Mouse (Mus musculus) CH12.LX (cell line): ENCODE data around the gene Entpd5. TPM values are rescaled to one million over a fixed set of nuclear protein-coding genes. Genes with fewer than 3 reads are reported as not detected.
A peak's percentile ranks its signal among the peaks of the same experiment; 100 is the strongest.

Experiments used
- DNase-seq: peaks from one replicate; pipeline ENCODE4 v3.0.0-alpha.2; 2013; ENCODE audit errors: extremely low read depth
- H3K27ac ChIP-seq: 2 replicates; pipeline ENCODE4 v1.5.1; 2012; ENCODE audit warnings: low read depth, mild to moderate bottlenecking, control low read depth, moderate library complexity; ENCODE audit not compliant: insufficient read depth
- H3K27me3 ChIP-seq: replicated peaks from 2 replicates; pipeline ENCODE3; 2012; ENCODE audit warnings: inconsistent platforms
- H3K36me3 ChIP-seq, 2 experiments: replicated peaks in 1 of 2; 2 replicates each; pipeline versions ENCODE3 to v1.6.1; 2012; ENCODE audit warnings: inconsistent platforms in 1 of 2, low read length in 1 of 2, mild to moderate bottlenecking in 1 of 2, mixed read lengths in 1 of 2, moderate library complexity in 1 of 2; ENCODE audit not compliant: control insufficient read depth in 1 of 2, insufficient read depth in 1 of 2
- H3K4me1 ChIP-seq, 2 experiments: 2 replicates each; pipeline ENCODE4 v1.6.1; 2012; ENCODE audit warnings: inconsistent platforms in 1 of 2, moderate library complexity in 1 of 2; ENCODE audit not compliant: insufficient read depth in 2 of 2, control insufficient read depth in 1 of 2
- H3K4me2 ChIP-seq: 2 replicates; pipeline ENCODE4 v1.6.1; 2012; ENCODE audit warnings: low read depth, mild to moderate bottlenecking, control low read depth; ENCODE audit not compliant: poor library complexity, insufficient read depth, severe bottlenecking
- H3K4me3 ChIP-seq, 3 experiments: fragments of 150-350 bp in 1 of 3; sonication (generic) in 1 of 3; replicated peaks in 1 of 3; 2 replicates each; pipeline versions ENCODE3 to v1.5.1; 2011 to 2012; ENCODE audit warnings: low read depth in 2 of 3, low read length in 2 of 3, mild to moderate bottlenecking in 2 of 3, moderate library complexity in 2 of 3, control low read depth in 1 of 3, improper control_type of control experiment in 1 of 3, inconsistent platforms in 1 of 3, mixed read lengths in 1 of 3; ENCODE audit not compliant: poor library complexity in 1 of 3
- H3K79me2 ChIP-seq: replicated peaks from 2 replicates; pipeline ENCODE4 v1.6.1; 2012; ENCODE audit warnings: mild to moderate bottlenecking, moderate library complexity; ENCODE audit not compliant: control insufficient read depth, poor library complexity, insufficient read depth, severe bottlenecking; ENCODE audit errors: extremely low read depth
- H3K9ac ChIP-seq: 2 replicates; pipeline ENCODE4 v1.6.1; 2012; ENCODE audit warnings: low read depth, mild to moderate bottlenecking, control low read depth, moderate library complexity; ENCODE audit not compliant: insufficient read depth
- H3K9me3 ChIP-seq: replicated peaks from 2 replicates; pipeline ENCODE3; 2012; ENCODE audit warnings: low read length, inconsistent platforms, mixed read lengths
- CHD2 ChIP-seq: IDR thresholded peaks from 2 replicates; pipeline ENCODE4 v1.6.1; 2011; ENCODE audit warnings: low read length, improper control_type of control experiment
- E2F4 ChIP-seq: IDR thresholded peaks from 2 replicates; pipeline ENCODE4 v1.6.1; 2011; ENCODE audit warnings: low read depth, low read length, improper control_type of control experiment; ENCODE audit not compliant: insufficient replicate concordance
- ELF1 ChIP-seq: IDR thresholded peaks from 2 replicates; pipeline ENCODE4 v1.6.1; 2014; ENCODE audit warnings: low read depth, mild to moderate bottlenecking, inconsistent platforms, low read length, improper control_type of control experiment
- HCFC1 ChIP-seq: IDR thresholded peaks from 2 replicates; pipeline ENCODE4 v1.6.1; 2012; ENCODE audit warnings: low read depth, mild to moderate bottlenecking, inconsistent platforms, low read length, improper control_type of control experiment
- IRF4 ChIP-seq: IDR thresholded peaks from 2 replicates; pipeline ENCODE4 v1.6.1; 2014; ENCODE audit warnings: low read depth, mild to moderate bottlenecking, inconsistent platforms, low read length, improper control_type of control experiment
- JUN ChIP-seq: IDR thresholded peaks from 2 replicates; pipeline ENCODE4 v1.6.1; 2011; ENCODE audit warnings: low read depth, mild to moderate bottlenecking, low read length, improper control_type of control experiment, moderate library complexity; ENCODE audit not compliant: insufficient read depth
- JUND ChIP-seq: conservative IDR thresholded peaks from 2 replicates; pipeline ENCODE4 v1.6.1; 2011; ENCODE audit warnings: low read depth, low read length, improper control_type of control experiment
- MAFK ChIP-seq: IDR thresholded peaks from 2 replicates; pipeline ENCODE4 v1.6.1; 2011; ENCODE audit warnings: low read length, improper control_type of control experiment; ENCODE audit not compliant: insufficient replicate concordance
- MAX ChIP-seq: IDR thresholded peaks from 2 replicates; pipeline ENCODE4 v1.6.1; 2011; ENCODE audit warnings: low read length, improper control_type of control experiment
- MAZ ChIP-seq: IDR thresholded peaks from 2 replicates; pipeline ENCODE4 v1.6.1; 2012; ENCODE audit warnings: low read depth, mild to moderate bottlenecking, inconsistent platforms, low read length, improper control_type of control experiment, moderate library complexity
- MEF2A ChIP-seq: IDR thresholded peaks from 2 replicates; pipeline ENCODE4 v1.6.1; 2014; ENCODE audit warnings: low read depth, mild to moderate bottlenecking, inconsistent platforms, low read length, improper control_type of control experiment, borderline replicate concordance
- MXI1 ChIP-seq: IDR thresholded peaks from 2 replicates; pipeline ENCODE4 v1.6.1; 2011; ENCODE audit warnings: mild to moderate bottlenecking, low read depth, low read length, improper control_type of control experiment
- MYC ChIP-seq: IDR thresholded peaks from 2 replicates; pipeline ENCODE4 v1.6.1; 2011; ENCODE audit warnings: low read depth, mild to moderate bottlenecking, improper control_type of control experiment, low read length
- NRF1 ChIP-seq: IDR thresholded peaks from 2 replicates; pipeline ENCODE4 v1.6.1; 2014; ENCODE audit warnings: low read depth, mild to moderate bottlenecking, inconsistent platforms, low read length, improper control_type of control experiment, moderate library complexity
- POLR2A ChIP-seq: IDR thresholded peaks from 2 replicates; pipeline ENCODE4 v1.6.1; 2011; ENCODE audit warnings: low read depth, mild to moderate bottlenecking, improper control_type of control experiment, low read length
- UBTF ChIP-seq: IDR thresholded peaks from 2 replicates; pipeline ENCODE4 v1.6.1; 2012; ENCODE audit warnings: low read depth, mild to moderate bottlenecking, inconsistent platforms, low read length, improper control_type of control experiment, moderate library complexity
- USF1 ChIP-seq: IDR thresholded peaks from 2 replicates; pipeline ENCODE4 v1.6.1; 2014; ENCODE audit warnings: low read depth, mild to moderate bottlenecking, inconsistent platforms, low read length, improper control_type of control experiment
- USF2 ChIP-seq: conservative IDR thresholded peaks from 2 replicates; pipeline ENCODE4 v1.6.1; 2011; ENCODE audit warnings: low read depth, low read length, improper control_type of control experiment
- ZC3H11A ChIP-seq: IDR thresholded peaks from 2 replicates; pipeline ENCODE4 v1.6.1; 2012; ENCODE audit warnings: low read depth, mild to moderate bottlenecking, inconsistent platforms, low read length, improper control_type of control experiment
- ZKSCAN1 ChIP-seq: IDR thresholded peaks from 2 replicates; pipeline ENCODE4 v1.6.1; 2012; ENCODE audit warnings: low read depth, inconsistent platforms, low read length, improper control_type of control experiment, borderline replicate concordance
- ZMIZ1 ChIP-seq: IDR thresholded peaks from 2 replicates; pipeline ENCODE4 v1.6.1; 2012; ENCODE audit warnings: low read depth, mild to moderate bottlenecking, inconsistent platforms, low read length, improper control_type of control experiment
- dilution Hi-C: fragments of 300-500 bp; cut with MboI; formaldehyde crosslinking; loops from 2 replicates; pipeline ENCODE4 v1.14.3; 2020; ENCODE audit warnings: low sequenced_read_pairs; ENCODE audit not compliant: extremely low pct_unique_long_range_greater_than_20kb, extremely low pct_ligation_motif_present
- in situ Hi-C: fragments of 300-500 bp; cut with MboI; formaldehyde crosslinking; loops from 3 replicates; pipeline ENCODE4 v1.14.3; 2019; ENCODE audit warnings: low sequenced_read_pairs, low pct_ligation_motif_present, low pct_unique_long_range_greater_than_20kb, mixed read lengths
- polyA plus RNA-seq: library from polyadenylated mRNA; unstranded; fragments of >175 nt; gene quantifications from 2 replicates; pipeline ENCODE4 v1.2.1, GENCODE M21; 2012; ENCODE audit warnings: low read depth; ENCODE audit not compliant: insufficient read length
- total RNA-seq, 2 experiments: library from RNA; depleted of rRNA; stranded (reverse); fragments of 300-350 nt in 1 of 2; fragments of >200 nt in 1 of 2; gene quantifications; 2 replicates each; pipeline ENCODE4 v1.2.3; 2012 to 2014

The Entpd5 gene
- total and polyA plus RNA-seq, 3 experiments = 4.2 to 5.7 (median 5.3) TPM

GRCm38 (mm10) chr12:84399135-84399534 lies 9.7 kb downstream of the Entpd5 start:
- in situ Hi-C loops (no loop called here), dilution Hi-C loops (no loop called here)
- no peak overlapping the region for H3K27ac ChIP-seq
- no peak overlapping the region for H3K9ac ChIP-seq
- no peak overlapping the region for H3K4me3 ChIP-seq
- no peak for DNase-seq
- no peaks in the 10 kb centered on the region for H3K27me3 ChIP-seq
- no peaks in the 10 kb centered on the region for H3K79me2 ChIP-seq
- H3K4me1 ChIP-seq = peaks cover 0 to 7% of the 10 kb centered on the region in 2 experiments; a peak in 2 of 4 replicates
- H3K9me3 ChIP-seq = no peaks in the 10 kb centered on the region
- no peak overlapping the region for H3K4me2 ChIP-seq
- H3K36me3 ChIP-seq = no peaks in the 10 kb centered on the region
- no peak for TF ChIP-seq ZKSCAN1
- no peak for TF ChIP-seq ZMIZ1
- TF ChIP-seq MAZ = no peak
- no peak for TF ChIP-seq NRF1
- no peak for TF ChIP-seq MAFK
- no peak for TF ChIP-seq JUND
- no peak for TF ChIP-seq POLR2A

DNA sequence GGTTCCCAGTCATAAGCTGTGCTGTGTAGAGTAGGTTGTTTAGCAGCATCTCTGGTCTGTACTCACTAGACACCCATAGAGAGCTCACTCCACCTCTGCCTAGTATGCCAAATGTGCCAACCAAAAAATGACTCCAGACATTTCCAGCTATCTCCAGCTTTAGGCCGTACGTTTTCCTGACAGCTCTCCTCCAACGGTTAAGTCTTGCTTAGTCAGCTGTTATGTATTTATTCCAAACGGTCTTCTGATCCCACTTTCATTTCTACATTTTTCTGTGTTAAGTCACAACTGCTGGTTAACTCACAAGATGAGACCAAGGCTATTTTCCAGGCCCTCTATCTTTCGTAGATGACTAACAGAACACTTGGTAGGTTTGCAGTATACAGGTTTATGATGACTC lies 10.2 kb downstream of the Entpd5 start:
- DNase-seq = no peak
- Histone ChIP-seq H3K4me1 (peaks cover 0 to 7% of the 10 kb centered on the region in 2 experiments; a peak in 2 of 4 replicates), H3K36me3 (no peaks in the 10 kb centered on the region), H3K27me3 (no peaks in the 10 kb centered on the region), H3K4me3 (no peak overlapping the region), H3K9ac (no peak overlapping the region), H3K9me3 (no peaks in the 10 kb centered on the region), H3K4me2 (no peak overlapping the region), H3K27ac (no peak overlapping the region), H3K79me2 (no peaks in the 10 kb centered on the region)
- in situ Hi-C loops (no loop called here), dilution Hi-C loops (no loop called here)
- TF ChIP-seq CHD2 (no peak), HCFC1 (no peak), ZC3H11A (no peak), ELF1 (no peak), USF1 (no peak), JUN (no peak), MAFK (peak; percentile 34; the same call in 1 of the 2 replicates), E2F4 (no peak)

GRCm38 (mm10) chr12:84397685-84398084 lies 11.1 kb downstream of the Entpd5 start:
- no peak overlapping the region for H3K4me2 ChIP-seq
- no peak for DNase-seq
- H3K4me3 ChIP-seq = no peak overlapping the region
- no peaks in the 10 kb centered on the region for H3K79me2 ChIP-seq
- H3K9me3 ChIP-seq = no peaks in the 10 kb centered on the region
- in situ Hi-C loops (no loop called here), dilution Hi-C loops (no loop called here)
- H3K4me1 ChIP-seq = peaks cover 0 to 7% of the 10 kb centered on the region in 2 experiments; a peak in 2 of 4 replicates
- no peak overlapping the region for H3K9ac ChIP-seq
- no peak for TF ChIP-seq MAX
- TF ChIP-seq MXI1 = no peak
- no peak for TF ChIP-seq MEF2A
- no peak for TF ChIP-seq UBTF
- no peak for TF ChIP-seq MYC
- TF ChIP-seq IRF4 = no peak
- no peak for TF ChIP-seq POLR2A
- TF ChIP-seq NRF1 = no peak
- TF ChIP-seq ZKSCAN1 = no peak
- TF ChIP-seq JUN = no peak
- TF ChIP-seq USF2 = no peak
- no peak for TF ChIP-seq ZMIZ1
- TF ChIP-seq ELF1 = no peak
- no peaks in the 10 kb centered on the region for H3K36me3 ChIP-seq
- H3K27me3 ChIP-seq = no peaks in the 10 kb centered on the region
- H3K27ac ChIP-seq = no peak overlapping the region
